Comparison of ENCODE assay signal across 13 mouse cellular contexts in the genomic region with DNA sequence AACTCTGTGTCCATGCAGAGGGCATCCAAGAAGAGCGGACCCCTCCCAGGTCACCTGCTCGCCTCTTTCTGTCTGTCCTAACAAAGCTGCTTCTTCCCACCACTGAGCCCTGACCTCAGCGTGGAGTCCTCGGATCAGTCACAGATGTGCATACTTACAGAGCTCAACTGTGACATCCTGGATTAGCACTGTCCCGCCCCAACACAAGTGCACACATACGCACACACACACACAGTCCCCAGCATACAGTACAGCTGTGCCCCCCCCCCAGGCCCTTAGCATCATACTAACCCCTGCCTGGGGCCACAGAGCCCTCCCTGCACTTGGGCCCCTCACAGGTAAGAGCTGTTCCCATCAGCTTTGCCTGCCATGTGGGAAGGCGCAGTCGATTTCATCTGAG. TPM values are rescaled to one million over a fixed set of nuclear protein-coding genes. Genes with fewer than 3 reads are reported as not detected.
DNase-seq lines count a peak whose midpoint lies in the region; ATAC-seq and TF ChIP-seq lines count a peak whose summit lies in the region.
"Had no signal": no experiment of that assay in that cellular context is flagged by ENCODE, and none has a peak within 500 bp of the region (broad histone marks: within the 10 kb centered on the region; RNA-seq: fewer than 3 reads in every experiment).

No protein-coding gene starts in this region.

- DNase-seq in forebrain, embryonic 11.5 days (ENCODE audit: low spot score), result no peak
- no peak for DNase-seq in kidney, postnatal 0 days (ENCODE audit: low spot score)
- no peak for DNase-seq in kidney, postnatal 36 days
- DNase-seq in adrenal gland, postnatal 10 days, result no peak
- DNase-seq in adrenal gland, postnatal 4 days (ENCODE audit: low spot score in 2 of 2), result no peak

- H3K4me3 ChIP-seq in forebrain, embryonic 11.5 days (ENCODE audit: low read depth, low read length), result no peak overlapping the region
- no peak overlapping the region for H3K4me3 ChIP-seq in forebrain, embryonic 12.5 days (replicated peaks)
- H3K4me3 ChIP-seq in kidney, postnatal 0 days (replicated peaks; ENCODE audit: low read depth, low read length), result no peak overlapping the region
- no peak overlapping the region for H3K4me3 ChIP-seq in forebrain, embryonic 16.5 days (replicated peaks; ENCODE audit: low read length)
- no peak overlapping the region for H3K4me3 ChIP-seq in midbrain, embryonic 15.5 days
- H3K4me3 ChIP-seq: embryonic facial prominence, embryonic 15.5 days; heart, embryonic 12.5 days; limb, embryonic 15.5 days had no signal

- no peak overlapping the region for H3K27ac ChIP-seq in forebrain, embryonic 11.5 days (ENCODE audit: low read depth, low read length)
- H3K27ac ChIP-seq in forebrain, embryonic 12.5 days, result no peak overlapping the region
- no peak overlapping the region for H3K27ac ChIP-seq in kidney, postnatal 0 days
- no peak overlapping the region for H3K27ac ChIP-seq in forebrain, embryonic 16.5 days (ENCODE audit: low read length)
- H3K27ac ChIP-seq in midbrain, embryonic 15.5 days, result no peak overlapping the region
- H3K27ac ChIP-seq: embryonic facial prominence, embryonic 15.5 days; limb, embryonic 15.5 days had no signal

- no peaks in the 10 kb centered on the region for H3K4me1 ChIP-seq in forebrain, embryonic 11.5 days (replicated peaks; ENCODE audit: control insufficient read depth, insufficient read depth, low read length)
- no peaks in the 10 kb centered on the region for H3K4me1 ChIP-seq in forebrain, embryonic 12.5 days
- no peaks in the 10 kb centered on the region; the same call in 1 of the 2 replicates for H3K4me1 ChIP-seq in kidney, postnatal 0 days (replicated peaks; ENCODE audit: insufficient read depth, low read length)
- no peaks in the 10 kb centered on the region; the same call in 1 of the 2 replicates for H3K4me1 ChIP-seq in forebrain, embryonic 16.5 days (replicated peaks; ENCODE audit: control insufficient read depth, insufficient read depth, low read length)
- H3K4me1 ChIP-seq in midbrain, embryonic 15.5 days, result no peaks in the 10 kb centered on the region
- H3K4me1 ChIP-seq: embryonic facial prominence, embryonic 15.5 days; heart, embryonic 12.5 days had no signal

- H3K27me3 ChIP-seq in forebrain, embryonic 11.5 days (ENCODE audit: control insufficient read depth, insufficient read depth, low read length), result no peaks in the 10 kb centered on the region
- no peaks in the 10 kb centered on the region for H3K27me3 ChIP-seq in forebrain, embryonic 12.5 days
- H3K27me3 ChIP-seq in kidney, postnatal 0 days (ENCODE audit: insufficient read depth, low read length), result no peaks in the 10 kb centered on the region
- no peaks in the 10 kb centered on the region for H3K27me3 ChIP-seq in forebrain, embryonic 16.5 days (replicated peaks; ENCODE audit: control insufficient read depth, insufficient read depth, low read length)
- no peaks in the 10 kb centered on the region for H3K27me3 ChIP-seq in midbrain, embryonic 15.5 days (replicated peaks)
- H3K27me3 ChIP-seq: CH12.LX; embryonic facial prominence, embryonic 15.5 days; heart, embryonic 12.5 days; limb, embryonic 15.5 days had no signal

- H3K4me2 ChIP-seq in forebrain, embryonic 11.5 days (ENCODE audit: low read depth, low read length, severe bottlenecking), result no peak overlapping the region
- H3K4me2 ChIP-seq in forebrain, embryonic 12.5 days, result no peak overlapping the region
- H3K4me2 ChIP-seq in kidney, postnatal 0 days (ENCODE audit: low read length), result no peak overlapping the region
- no peak overlapping the region for H3K4me2 ChIP-seq in forebrain, embryonic 16.5 days (ENCODE audit: low read length)
- H3K4me2 ChIP-seq in midbrain, embryonic 15.5 days, result no peak overlapping the region
- H3K4me2 ChIP-seq: embryonic facial prominence, embryonic 15.5 days; heart, embryonic 12.5 days; limb, embryonic 15.5 days had no signal

- peak; percentile 37 for ATAC-seq in forebrain, embryonic 11.5 days (replicated peaks; ENCODE audit: low FRiP score)
- no peak; the same call in 1 of the 2 replicates for ATAC-seq in forebrain, embryonic 12.5 days (ENCODE audit: low FRiP score)
- peak; percentile 27; the same call in 1 of the 2 replicates for ATAC-seq in kidney, postnatal 0 days (replicated peaks; ENCODE audit: low FRiP score, low read depth)
- peak; percentile 43 for ATAC-seq in forebrain, embryonic 16.5 days
- peak; percentile 51 for ATAC-seq in midbrain, embryonic 15.5 days (replicated peaks)

- TF ChIP-seq CTCF in kidney, postnatal 0 days (IDR thresholded peaks at IDR 0.05; ENCODE audit: low read depth), result no peak

- no peaks in the 10 kb centered on the region for H3K9me3 ChIP-seq in forebrain, embryonic 11.5 days (ENCODE audit: control insufficient read depth, low read length)
- H3K9me3 ChIP-seq in forebrain, embryonic 12.5 days, result no peaks in the 10 kb centered on the region
- H3K9me3 ChIP-seq in kidney, postnatal 0 days (replicated peaks; ENCODE audit: low read length), result no peaks in the 10 kb centered on the region
- no peaks in the 10 kb centered on the region for H3K9me3 ChIP-seq in forebrain, embryonic 16.5 days (ENCODE audit: control insufficient read depth, low read length)
- no peaks in the 10 kb centered on the region for H3K9me3 ChIP-seq in midbrain, embryonic 15.5 days
- H3K9me3 ChIP-seq: embryonic facial prominence, embryonic 15.5 days; heart, embryonic 12.5 days; limb, embryonic 15.5 days had no signal

- H3K36me3 ChIP-seq in forebrain, embryonic 11.5 days (ENCODE audit: control insufficient read depth, insufficient read depth, low read length), result no peaks in the 10 kb centered on the region
- H3K36me3 ChIP-seq in forebrain, embryonic 12.5 days (replicated peaks), result no peaks in the 10 kb centered on the region
- no peaks in the 10 kb centered on the region for H3K36me3 ChIP-seq in kidney, postnatal 0 days (ENCODE audit: insufficient read depth, low read length)
- H3K36me3 ChIP-seq in forebrain, embryonic 16.5 days (ENCODE audit: control insufficient read depth, insufficient read depth), result no peaks in the 10 kb centered on the region
- no peaks in the 10 kb centered on the region for H3K36me3 ChIP-seq in midbrain, embryonic 15.5 days (replicated peaks)
- H3K36me3 ChIP-seq: embryonic facial prominence, embryonic 15.5 days; heart, embryonic 12.5 days; limb, embryonic 15.5 days had no signal

- 89% methylated on average over 8 of the region's 8 CpGs for WGBS in forebrain, embryonic 11.5 days
- WGBS in forebrain, embryonic 12.5 days, result 92% methylated on average over 8 of the region's 8 CpGs
- WGBS in kidney, postnatal 0 days, result 87% methylated on average over 8 of the region's 8 CpGs
- WGBS in forebrain, embryonic 16.5 days, result 92% methylated on average over 8 of the region's 8 CpGs
- 92% methylated on average over 8 of the region's 8 CpGs for WGBS in midbrain, embryonic 15.5 days

- no peak overlapping the region for H3K9ac ChIP-seq in forebrain, embryonic 11.5 days (ENCODE audit: low read length)
- no peak overlapping the region for H3K9ac ChIP-seq in forebrain, embryonic 12.5 days
- no peak overlapping the region for H3K9ac ChIP-seq in kidney, postnatal 0 days (ENCODE audit: low read depth, low read length)
- H3K9ac ChIP-seq in forebrain, embryonic 16.5 days (replicated peaks; ENCODE audit: low read depth, low read length), result no peak overlapping the region
- no peak overlapping the region for H3K9ac ChIP-seq in midbrain, embryonic 15.5 days
- H3K9ac ChIP-seq: embryonic facial prominence, embryonic 15.5 days; heart, embryonic 12.5 days; limb, embryonic 15.5 days; liver, postnatal 0 days had no signal

RNA-seq across cellular contexts. Expression of a gene that starts 41.3 kb away (rescaled TPM):
- polyA plus RNA-seq in forebrain, embryonic 11.5 days (2014; fragmentation: Nextera tagmentation; extraction: Ambion mirVana), result 39.3 and 39.9 TPM in 2 replicates
- polyA plus RNA-seq in forebrain, embryonic 12.5 days (2016; fragmentation: Nextera tagmentation; extraction: Ambion mirVana), result 30.0 and 34.0 TPM in 2 replicates
- 127 and 131 TPM in 2 replicates for polyA plus RNA-seq in kidney, postnatal 0 days (2015; fragmentation: Nextera tagmentation; extraction: Ambion mirVana)
- polyA plus RNA-seq in forebrain, embryonic 16.5 days (2015; fragmentation: Nextera tagmentation; extraction: Ambion mirVana), result 18.0 and 20.4 TPM in 2 replicates
- 22.8 and 24.8 TPM in 2 replicates for polyA plus RNA-seq in midbrain, embryonic 15.5 days (2015; fragmentation: Nextera tagmentation; extraction: Ambion mirVana)
- 10 to 100 TPM; 71.1 to 81.2 TPM for total RNA-seq in adrenal gland, postnatal 10 days (2021)
- 10 to 100 TPM; 83.2 to 87.9 TPM for total RNA-seq in adrenal gland, postnatal 4 days (2021)
